Mouse (Mus musculus) megakaryocyte, embryonic 14.5 days (primary cell): Measurements from ENCODE around the gene Suds3.

ENCODE experiments used
- FLI1 ChIP-seq: IDR thresholded peaks from 2 replicates; pipeline ENCODE4 v1.6.1; 2012; ENCODE audit warnings: low read length, inconsistent platforms, mixed read lengths
- GATA1 ChIP-seq: IDR thresholded peaks from 3 replicates; pipeline ENCODE4 v1.6.1; 2012; ENCODE audit warnings: mixed read lengths, low read length, inconsistent platforms, borderline replicate concordance

- no peak for TF ChIP-seq GATA1
- TF ChIP-seq FLI1, result no peak
Observed at GRCm38 (mm10) chr5:117094431-117094830, 21.5 kb downstream of the Suds3 start.
